Mouse (Mus musculus): Measurements from ENCODE around the gene Traf1. TPM values are rescaled to one million over a fixed set of nuclear protein-coding genes. Genes with fewer than 3 reads are reported as not detected.
A peak's percentile ranks its signal among the peaks of the same experiment; 100 is the strongest.

Gene Traf1
- total RNA-seq, 2 experiments from 2014 or later = 0.15 TPM; not detected in 1

DNA sequence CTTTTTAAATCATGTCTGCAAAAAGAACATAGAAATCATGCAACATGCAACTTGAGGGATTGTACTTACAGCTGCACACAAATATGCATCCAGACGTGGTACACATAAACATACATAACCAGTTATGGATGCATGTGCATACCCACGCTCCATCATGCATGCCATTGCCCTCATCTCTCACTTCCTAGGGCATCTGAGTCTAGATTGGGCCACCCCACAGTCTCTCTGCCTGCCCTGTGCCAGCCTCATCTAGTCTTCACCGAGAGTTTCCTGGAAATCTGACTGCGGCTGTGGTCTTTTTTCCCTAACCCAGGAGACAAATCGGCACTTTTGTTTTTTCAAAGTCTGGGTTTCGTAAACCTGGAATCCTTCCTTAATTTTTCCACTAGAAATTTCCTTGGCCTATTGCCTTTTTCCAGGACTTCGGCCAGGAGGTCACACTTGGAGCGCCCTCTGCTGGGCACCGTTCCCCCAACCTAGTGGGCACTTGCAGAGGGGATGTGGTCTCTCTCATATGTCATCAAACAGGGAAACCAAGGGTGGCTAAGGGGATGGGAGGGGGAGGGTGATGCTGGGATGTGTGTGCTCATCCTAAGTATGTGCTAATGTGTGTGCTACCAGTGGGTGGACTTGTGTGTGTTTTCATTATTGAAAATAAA is 8.6 kb upstream of the Traf1 start:
- ATAC-seq (replicated peaks; ENCODE audit: poor library complexity, severe bottlenecking) = peak; percentile 92

DNA sequence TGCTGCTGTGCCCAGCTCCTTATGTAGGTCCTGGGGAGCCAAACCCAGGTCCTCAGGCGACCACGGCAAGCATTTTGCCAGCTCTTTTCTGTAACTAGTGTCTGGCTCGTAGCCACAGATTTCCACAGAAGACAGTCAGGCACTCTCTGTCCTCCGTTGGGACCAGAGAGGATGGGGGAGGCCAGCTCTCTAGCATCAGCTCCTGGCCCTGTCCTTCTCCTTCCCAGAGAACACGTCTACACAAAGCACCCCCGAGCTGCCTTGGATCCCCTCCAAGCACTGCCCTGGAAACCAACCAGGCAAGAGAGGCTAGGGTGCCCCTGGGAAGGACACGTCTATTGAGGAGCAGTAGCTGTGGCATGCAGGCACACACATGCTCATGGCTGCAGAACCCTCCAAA is 7.6 kb upstream of the Traf1 start:
- no peak for ATAC-seq (replicated peaks; ENCODE audit: poor library complexity, severe bottlenecking)

DNA sequence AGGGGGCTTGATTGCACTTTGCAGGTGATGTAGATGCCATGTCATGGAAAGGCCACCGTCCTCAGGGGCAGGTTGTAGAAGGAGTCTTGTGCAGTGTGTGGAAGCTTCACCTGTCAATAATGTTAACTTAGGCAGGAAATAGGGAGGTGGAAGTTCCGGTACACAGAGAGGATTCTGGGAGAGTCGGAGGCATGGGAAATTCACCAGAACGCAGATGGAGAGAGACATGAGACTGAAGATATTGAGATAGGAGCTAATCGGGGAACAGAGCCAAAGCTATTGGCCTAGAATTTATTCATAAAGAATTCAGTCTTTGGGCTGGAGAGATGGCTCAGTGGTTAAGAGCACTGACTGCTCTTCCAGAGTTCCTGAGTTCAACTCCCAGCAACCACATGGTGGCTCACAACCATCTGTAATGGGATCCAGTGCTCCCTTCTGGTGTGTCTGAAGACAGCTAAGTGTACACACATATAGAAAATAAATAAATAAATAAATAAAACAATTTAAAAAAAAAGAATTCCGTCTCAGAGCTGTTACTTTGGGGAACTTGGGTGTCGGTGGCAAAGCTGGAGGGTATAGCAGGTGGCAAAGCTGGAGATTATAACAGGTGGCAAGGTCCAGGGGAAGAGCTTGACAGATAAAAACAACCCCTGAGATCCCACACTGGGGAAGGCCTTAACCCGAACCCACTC is 4.8 kb upstream of the Traf1 start:
- no peak for ATAC-seq (replicated peaks; ENCODE audit: poor library complexity, severe bottlenecking)

DNA sequence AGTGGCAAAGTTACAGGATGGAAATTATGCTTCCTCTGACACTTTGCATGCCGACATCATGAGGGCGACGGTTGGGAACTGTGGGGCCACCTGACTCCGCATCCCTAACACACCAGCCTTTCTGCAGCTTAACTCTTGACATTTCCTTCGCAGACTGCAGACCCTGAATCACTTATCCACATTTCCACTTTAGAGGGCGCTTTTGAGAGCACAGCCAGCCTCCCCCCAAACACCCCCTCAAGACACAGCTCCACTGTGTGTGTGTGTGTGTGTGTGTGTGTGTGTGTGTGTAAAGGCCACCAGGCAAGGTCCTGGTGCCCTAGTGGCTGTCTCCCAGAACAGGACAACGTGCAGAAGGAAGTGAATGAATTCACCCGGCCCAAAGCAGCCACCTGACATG is 4.2 kb upstream of the Traf1 start:
- ATAC-seq (replicated peaks; ENCODE audit: poor library complexity, severe bottlenecking) = no peak

DNA sequence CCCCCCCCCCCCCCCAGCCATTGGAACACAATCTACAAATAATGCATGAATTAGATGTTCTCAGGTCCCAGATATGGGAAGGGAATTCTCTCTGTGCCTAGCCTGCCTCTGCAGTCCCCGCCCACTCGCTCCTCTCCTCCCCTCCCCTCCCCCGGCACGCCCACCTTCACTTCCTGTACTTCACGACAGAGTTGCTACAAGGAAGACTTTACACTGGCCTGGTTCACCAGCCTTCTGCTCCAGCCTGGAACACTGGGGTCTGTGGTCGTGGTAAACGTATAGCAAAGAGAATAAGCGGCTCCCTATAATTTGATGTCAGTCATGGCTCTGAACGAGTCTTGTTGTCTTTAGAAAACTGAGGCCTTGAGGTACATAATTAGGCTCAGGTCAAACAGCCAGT is 3.7 kb upstream of the Traf1 start:
- ATAC-seq (replicated peaks; ENCODE audit: poor library complexity, severe bottlenecking) = peak; percentile 70

DNA sequence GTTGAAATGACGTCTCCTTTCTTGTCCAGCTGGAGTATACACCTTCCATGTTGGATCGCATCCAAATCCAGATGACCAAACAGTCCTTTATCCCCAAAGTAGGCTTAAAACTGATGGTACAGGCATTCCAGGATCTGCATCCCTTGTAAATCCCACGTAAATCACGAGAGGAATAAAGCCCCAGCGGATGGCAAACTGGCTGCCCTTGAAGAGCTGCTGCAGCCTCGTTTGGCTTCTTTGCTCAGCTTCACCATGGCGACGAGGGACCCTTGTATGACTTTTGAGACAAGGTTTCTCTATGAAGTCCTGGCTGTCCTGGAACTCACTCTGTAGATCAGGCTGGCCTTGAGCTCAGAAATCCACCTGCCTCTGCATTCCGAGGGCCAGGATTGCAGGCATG is 3.1 kb upstream of the Traf1 start:
- ATAC-seq (replicated peaks; ENCODE audit: poor library complexity, severe bottlenecking) = no peak

DNA sequence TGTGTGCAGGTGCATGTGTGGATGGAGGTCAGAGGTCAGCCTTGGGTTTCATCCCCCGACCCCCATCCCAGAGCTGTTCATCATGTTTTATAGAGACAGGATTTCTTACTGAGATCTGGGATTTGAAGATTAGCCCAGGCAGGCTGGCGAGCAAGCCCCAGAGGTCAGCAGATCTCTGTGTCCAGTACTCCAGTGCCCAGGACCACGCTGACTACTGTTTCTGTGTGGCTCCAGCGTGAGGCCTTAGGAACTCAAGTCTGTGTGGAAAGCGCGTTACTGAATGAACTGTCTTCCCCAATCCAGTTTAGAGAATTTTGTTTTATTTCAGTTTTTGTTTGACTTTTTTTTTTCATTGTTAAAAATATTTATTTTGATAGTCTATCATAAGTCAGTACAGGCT is 2.7 kb upstream of the Traf1 start:
- ATAC-seq (replicated peaks; ENCODE audit: poor library complexity, severe bottlenecking) = no peak

DNA sequence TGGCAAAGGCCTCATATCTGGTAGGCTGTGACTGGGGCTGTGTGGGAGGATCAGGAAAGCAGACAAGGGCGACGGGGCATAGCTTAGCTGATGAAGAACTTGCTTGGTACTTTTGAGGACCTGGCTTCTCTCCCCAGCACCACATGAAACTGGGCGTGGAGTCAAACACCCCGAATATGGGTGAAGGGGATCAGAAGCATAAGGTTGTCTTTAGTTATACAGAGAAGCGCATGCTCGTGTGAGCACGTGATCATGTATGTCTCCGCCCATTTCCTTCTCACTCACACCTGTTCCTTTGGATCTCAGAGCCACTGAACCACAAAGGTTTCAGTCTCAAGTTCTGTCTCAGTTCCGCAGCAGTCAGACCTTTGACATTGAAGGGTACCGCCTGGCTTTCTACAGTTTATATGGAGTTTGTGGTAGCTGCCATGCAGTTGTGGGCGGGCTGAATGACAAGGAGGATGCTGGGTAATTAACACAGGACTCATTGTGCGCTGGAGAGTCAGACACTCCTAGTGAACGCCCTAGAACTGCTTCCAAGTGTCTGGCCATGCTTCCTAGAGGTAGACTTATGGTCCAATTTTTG is 1.9 kb upstream of the Traf1 start:
- ATAC-seq (replicated peaks; ENCODE audit: poor library complexity, severe bottlenecking) = peak; percentile 54

DNA sequence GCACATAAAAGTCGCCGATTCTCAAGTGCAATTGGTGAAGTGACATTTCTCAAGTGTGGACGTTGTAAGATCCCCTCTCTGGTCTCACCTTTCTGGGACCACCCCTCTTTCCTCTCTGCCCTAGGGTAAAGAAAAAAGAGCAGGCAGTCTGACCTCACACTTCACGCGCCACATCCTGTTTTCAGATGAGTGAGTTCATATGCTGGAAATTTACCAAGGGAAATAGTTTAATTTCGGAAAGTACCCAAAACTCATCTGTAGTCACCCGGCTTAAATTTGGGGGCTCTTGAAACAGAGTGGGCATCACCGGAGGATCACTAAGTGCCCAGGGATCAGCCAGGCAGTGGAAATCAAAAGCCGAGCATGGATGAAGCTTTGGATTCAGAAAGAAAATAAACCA is 1.3 kb upstream of the Traf1 start:
- ATAC-seq (replicated peaks; ENCODE audit: poor library complexity, severe bottlenecking) = 0 out of 2 replicates have a peak, but pooled peaks have one; percentile 10

DNA sequence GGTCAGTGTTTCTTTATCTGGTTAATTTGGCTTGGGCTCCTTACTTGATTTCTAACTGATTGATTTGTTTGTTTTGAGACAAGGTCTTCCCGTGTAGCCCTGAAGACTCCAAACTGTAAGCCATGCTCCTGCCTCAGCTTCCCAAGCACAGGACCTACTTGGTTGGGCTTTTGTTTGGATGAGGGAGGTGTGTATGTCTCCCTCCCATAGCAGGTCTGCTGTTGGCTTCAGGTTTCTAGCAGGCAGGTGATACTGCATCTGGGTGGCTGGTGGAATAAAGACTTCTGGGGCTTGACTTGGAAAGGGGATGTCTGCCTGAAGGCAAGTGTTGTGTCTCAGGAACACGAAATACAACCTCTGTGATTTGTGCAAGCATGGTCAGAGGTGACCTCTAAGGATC is 639 bp upstream of the Traf1 start:
- ATAC-seq (replicated peaks; ENCODE audit: poor library complexity, severe bottlenecking) = no peak

DNA sequence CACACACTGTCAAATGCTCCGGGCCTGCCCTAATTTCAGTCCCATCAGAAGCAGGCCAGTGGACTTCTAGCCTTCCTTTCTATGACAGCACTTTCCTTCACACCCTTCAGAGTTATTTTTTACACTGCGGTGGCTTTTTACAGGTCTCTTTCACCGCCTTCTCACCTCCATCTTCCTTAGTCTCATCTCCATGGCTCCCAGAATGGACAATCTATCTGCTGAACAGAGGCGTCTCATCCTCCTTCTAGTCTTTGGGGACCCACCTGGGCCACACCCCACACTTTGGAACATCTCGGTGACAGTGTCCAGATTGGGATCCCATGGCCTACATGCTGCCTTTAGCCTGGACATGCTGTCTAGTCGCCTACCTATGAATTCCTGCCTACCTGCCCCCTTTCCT is 606 bp downstream of the Traf1 start:
- ATAC-seq (replicated peaks; ENCODE audit: poor library complexity, severe bottlenecking) = no peak

DNA sequence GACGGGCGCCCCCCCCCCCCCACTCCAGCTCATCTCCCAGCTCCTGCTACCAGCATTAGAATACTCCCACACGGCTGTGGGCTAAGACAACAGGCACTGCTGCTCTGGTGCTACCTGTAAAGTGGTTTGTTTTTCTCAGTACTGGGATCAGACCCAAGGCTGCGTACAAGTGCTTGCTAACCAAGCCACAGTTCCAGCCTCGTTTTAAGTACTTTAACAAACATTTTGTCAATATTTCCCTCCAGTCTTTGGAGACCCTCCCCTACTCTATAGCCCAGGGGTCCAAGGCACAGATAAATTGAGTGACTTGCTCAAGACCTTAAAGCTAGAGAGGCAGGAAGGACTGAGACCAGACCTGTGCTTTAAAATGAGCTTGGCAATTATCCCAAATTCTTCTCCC is 1.1 kb downstream of the Traf1 start:
- no peak for ATAC-seq (replicated peaks; ENCODE audit: poor library complexity, severe bottlenecking)

DNA sequence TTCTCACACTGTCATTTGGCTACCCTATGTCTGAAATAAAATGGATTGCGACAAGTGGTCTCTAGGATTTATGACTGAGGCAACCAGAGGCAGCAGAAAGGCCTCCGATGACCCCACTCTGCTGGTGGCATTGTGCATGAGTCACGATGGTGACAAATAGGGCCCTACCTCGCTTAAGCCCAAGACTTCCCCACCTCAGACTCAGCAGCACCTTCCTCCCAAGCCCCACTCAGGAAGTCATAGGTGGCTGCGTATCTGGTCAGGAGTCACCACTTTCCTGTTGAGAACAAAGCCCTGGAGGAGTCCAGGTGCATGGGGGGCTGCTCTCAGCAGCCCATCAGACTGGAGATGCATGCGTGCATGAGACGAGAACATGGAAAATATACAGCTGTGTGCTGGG is 3.0 kb downstream of the Traf1 start:
- ATAC-seq (replicated peaks; ENCODE audit: poor library complexity, severe bottlenecking) = peak; percentile 49

DNA sequence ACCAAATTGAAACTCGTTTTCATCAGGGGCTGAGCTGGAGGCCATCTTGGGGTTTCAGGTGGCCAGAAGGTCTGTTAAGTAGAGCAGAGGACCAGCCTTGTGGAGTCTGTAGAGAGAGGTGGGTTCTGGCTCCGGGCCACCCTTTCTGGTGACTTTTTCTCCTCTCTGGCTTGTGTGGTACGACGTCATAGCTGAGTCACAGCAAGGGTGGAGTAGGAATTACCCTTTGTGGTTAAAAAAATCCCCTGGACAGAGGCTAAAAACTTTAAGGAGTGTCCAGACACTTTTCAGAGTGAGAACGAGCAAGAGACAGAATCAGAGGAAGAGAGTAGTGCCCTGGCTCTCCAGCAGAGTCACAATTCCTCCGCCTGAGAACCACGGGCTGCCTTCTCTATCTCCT is 3.5 kb downstream of the Traf1 start:
- ATAC-seq (replicated peaks; ENCODE audit: poor library complexity, severe bottlenecking) = peak; percentile 24

DNA sequence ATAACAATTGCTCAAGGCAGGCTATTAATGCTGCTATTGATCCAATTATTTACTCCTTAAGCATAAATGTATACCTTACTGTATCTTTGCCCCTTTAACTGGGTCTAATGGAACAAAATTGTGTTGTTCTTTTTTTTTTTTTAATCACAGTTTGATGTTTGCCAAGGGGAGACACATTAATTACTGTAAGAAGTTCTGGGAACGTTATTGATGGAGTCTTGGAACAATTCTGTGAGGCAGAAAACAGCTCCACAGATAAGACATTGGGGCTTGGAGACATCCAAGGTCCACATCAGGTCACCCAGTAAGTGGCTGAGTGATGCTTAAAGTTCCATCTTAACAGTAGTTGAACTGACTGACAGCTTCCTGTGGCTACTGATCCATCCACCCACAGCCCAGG is 4.2 kb downstream of the Traf1 start:
- no peak for ATAC-seq (replicated peaks; ENCODE audit: poor library complexity, severe bottlenecking)

DNA sequence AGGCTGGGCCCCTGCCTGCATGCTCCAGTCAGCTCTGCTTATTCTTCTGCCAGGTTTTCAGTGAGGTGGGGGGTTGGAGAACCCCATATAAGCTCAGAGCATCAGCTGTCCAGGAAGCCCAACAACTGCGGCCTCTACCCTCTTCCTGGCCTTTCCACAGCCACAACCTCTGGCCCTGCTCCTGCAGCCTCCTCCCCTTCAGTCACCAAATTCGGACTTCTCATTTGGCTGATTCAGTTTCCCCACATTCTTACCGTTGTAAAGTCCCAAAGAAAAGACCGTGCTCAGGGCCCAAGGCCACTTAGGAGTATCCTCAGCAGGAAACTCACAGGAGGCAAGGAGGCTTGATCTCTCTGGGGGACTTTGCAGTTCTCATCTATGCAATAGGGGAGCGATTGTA is 4.6 kb downstream of the Traf1 start:
- no peak for ATAC-seq (replicated peaks; ENCODE audit: poor library complexity, severe bottlenecking)

DNA sequence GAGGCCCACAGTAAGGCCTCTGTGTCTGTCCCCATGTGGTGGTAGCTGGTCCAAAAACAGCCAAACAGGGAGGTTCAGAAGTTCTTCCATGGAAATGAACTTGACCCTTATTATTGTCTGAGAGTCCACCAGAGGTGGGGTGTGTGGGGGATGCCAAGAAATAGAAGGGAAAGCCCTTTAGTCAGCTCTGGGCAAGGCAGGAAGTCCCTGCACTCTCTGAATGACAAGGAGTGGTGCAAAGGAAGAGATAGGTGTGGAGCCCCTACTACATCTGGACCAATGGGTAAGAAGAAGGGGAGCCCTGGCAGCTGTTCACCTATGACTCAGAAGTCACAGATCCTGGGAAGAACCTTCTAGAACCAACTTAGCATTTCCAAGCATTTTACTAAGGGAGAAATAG is 7.2 kb downstream of the Traf1 start:
- no peak for ATAC-seq (replicated peaks; ENCODE audit: poor library complexity, severe bottlenecking)

DNA sequence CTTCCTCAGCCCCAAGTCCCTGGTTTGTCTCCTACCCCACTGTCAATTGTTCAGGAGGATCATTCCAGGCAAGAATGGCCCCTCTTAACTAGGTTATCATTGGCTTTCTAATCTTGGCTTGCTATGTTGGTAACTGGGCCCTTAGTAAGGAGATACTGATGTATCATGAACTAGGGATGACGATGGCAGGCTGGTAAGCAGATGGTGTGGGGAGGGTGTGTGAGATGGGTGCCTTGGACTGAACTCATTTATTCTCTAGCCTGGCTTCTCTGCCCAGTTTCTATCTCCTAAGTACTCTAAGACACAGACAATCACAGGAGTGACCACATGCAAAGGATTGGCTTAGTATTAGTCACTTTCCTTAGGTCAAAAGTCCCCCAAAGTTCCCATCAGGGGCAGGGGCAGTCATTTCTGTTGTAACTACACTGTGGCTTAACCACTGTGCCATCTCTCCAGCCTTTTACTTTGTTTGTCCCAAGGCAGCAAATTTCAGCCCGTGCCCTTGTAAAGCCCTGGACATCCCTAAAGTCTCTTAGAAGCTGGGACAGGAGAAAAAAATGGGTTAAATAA is 7.9 kb downstream of the Traf1 start:
- ATAC-seq (replicated peaks; ENCODE audit: poor library complexity, severe bottlenecking) = no peak

DNA sequence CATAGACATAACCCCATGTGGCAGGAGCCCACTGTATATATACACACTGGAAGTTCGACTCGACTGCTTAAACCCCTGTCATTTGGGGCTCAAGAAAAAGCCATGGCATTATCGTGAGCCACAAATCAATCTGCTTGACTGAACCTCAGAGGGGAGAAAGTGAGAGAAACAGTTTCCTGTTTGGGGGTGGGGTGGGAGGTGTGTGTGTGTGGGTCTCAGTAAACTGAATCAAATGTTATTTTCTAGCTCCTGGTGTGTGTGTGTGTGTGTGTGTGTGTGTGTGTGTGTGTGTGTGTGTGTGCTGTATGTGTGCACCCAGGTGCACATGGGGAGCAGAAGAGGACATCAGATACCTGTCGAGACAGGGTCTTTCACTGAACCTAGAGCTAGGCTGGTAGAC is 8.6 kb downstream of the Traf1 start:
- no peak for ATAC-seq (replicated peaks; ENCODE audit: poor library complexity, severe bottlenecking)

DNA sequence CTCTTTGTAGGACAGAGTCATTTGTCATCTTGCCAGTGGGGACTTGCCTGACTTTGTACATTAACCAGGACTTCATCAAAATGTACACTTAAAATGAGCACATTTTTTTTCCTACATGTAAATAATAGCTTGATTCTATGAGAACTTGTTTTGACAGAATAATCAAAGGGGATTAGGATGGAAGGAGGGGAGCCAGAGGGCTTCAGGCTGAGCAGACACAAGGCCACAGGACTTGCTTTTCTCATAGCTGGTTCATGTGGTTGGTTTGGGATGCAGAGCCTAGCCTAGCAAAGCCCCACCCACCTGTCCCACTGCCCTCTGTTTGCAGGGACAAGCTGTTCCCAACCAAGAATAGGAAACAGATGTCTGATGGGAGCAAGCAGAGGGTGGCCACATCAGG is 10.1 kb downstream of the Traf1 start:
- ATAC-seq (replicated peaks; ENCODE audit: poor library complexity, severe bottlenecking) = no peak

DNA sequence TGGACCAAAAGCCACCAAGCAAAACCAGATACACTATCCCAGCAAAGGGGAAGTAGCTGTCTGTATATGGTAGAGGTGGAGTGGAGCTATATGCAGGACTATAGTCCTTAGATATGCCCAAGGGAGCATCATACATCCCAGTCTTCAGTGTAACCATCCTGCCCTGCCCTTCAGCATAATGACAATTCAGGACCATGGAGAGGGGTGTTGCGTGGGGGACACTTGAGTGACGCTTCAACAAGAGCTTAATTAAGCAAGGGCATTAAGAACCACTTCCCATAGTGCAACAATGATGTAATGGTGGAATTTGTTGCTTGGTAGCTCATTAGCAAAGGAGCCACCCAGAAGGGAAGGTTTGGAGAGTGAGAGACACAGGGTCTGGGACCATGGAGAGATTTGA is 12.9 kb downstream of the Traf1 start:
- ATAC-seq (replicated peaks; ENCODE audit: poor library complexity, severe bottlenecking) = peak; percentile 66

DNA sequence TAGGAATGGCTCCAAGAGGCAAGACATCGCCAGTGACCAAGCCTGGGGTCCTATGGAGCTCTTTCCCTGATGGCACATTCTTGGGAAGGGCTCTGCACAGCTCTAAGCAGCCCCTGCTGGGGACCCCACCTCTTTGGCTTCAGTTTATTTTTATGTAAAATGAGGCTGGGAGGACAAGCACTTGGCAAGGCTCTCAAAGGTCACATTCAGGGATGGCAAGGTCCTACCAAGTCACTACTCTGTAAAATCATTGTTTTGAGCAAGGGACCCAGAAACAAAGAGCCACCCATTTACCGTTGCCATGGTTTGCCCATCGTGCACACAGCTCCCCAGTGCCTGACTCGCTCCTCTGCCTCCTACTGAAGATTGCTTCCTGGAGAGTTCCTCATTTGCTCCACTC is 15.5 kb downstream of the Traf1 start:
- peak; percentile 30; the same call in 1 of the 2 replicates for ATAC-seq (replicated peaks; ENCODE audit: poor library complexity, severe bottlenecking)
